Mouse (Mus musculus) megakaryocyte, embryonic 14.5 days (primary cell): ENCODE results near the gene Oxa1l. TPM values are rescaled to one million over a fixed set of nuclear protein-coding genes. Genes with fewer than 3 reads are reported as not detected.

Experiments used
- H3K27me3 ChIP-seq: replicated peaks from 2 replicates; pipeline ENCODE3; 2012; ENCODE audit warnings: inconsistent platforms
- H3K36me3 ChIP-seq: replicated peaks from 2 replicates; pipeline ENCODE3; 2012; ENCODE audit warnings: low read length, inconsistent platforms, mixed read lengths
- H3K4me1 ChIP-seq: 2 replicates; pipeline ENCODE4 v1.6.1; 2012; ENCODE audit warnings: inconsistent platforms
- H3K4me3 ChIP-seq: replicated peaks from 2 replicates; pipeline ENCODE3; 2012; ENCODE audit warnings: moderate library complexity, mild to moderate bottlenecking, inconsistent platforms
- H3K9me3 ChIP-seq: 2 replicates; pipeline ENCODE4 v1.6.1; 2012; ENCODE audit warnings: inconsistent platforms
- FLI1 ChIP-seq: IDR thresholded peaks from 2 replicates; pipeline ENCODE4 v1.6.1; 2012; ENCODE audit warnings: low read length, inconsistent platforms, mixed read lengths
- GATA1 ChIP-seq: IDR thresholded peaks from 3 replicates; pipeline ENCODE4 v1.6.1; 2012; ENCODE audit warnings: mixed read lengths, low read length, inconsistent platforms, borderline replicate concordance
- polyA plus RNA-seq: library from polyadenylated mRNA; stranded (reverse); fragments of >175 nt; gene quantifications from 2 replicates; pipeline ENCODE4 v1.2.3, GENCODE M21; 2012; ENCODE audit warnings: low replicate concordance; ENCODE audit not compliant: insufficient read depth

The Oxa1l gene
- polyA plus RNA-seq, 1 experiment, result 55.2 TPM

DNA sequence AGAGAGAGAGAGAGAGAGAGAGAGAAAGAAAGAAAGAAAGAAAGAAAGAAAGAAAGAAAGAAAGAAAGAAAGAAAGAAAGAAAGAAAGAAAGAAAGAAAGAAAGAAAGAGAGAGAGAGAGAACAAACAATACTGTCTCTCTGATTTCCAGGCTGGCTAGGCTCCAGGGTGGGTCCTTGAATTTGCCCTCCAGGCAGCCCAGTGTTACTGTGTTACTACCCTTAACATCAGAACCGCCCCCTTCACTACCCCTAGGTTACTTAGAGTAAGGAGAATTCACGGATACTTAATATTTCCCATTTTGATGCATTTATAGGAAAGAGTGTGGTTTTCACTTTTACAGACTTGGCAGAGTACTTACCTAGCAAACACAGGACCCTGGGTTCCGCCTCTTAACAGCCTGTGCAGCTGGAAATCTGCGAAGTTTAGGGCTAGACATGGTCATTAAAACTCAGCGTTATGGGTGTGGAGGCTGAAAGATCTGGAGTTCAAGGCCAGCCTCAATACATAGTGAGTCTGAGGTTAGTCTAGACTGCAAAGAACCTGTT is 55.7 kb downstream of the Oxa1l start:
- Histone ChIP-seq H3K4me1 (peaks cover 30% of the 10 kb centered on the region), H3K9me3 (no peaks in the 10 kb centered on the region), H3K27me3 (no peaks in the 10 kb centered on the region), H3K4me3 (no peak overlapping the region), H3K36me3 (no peaks in the 10 kb centered on the region)
- TF ChIP-seq FLI1 (no peak), GATA1 (no peak)

DNA sequence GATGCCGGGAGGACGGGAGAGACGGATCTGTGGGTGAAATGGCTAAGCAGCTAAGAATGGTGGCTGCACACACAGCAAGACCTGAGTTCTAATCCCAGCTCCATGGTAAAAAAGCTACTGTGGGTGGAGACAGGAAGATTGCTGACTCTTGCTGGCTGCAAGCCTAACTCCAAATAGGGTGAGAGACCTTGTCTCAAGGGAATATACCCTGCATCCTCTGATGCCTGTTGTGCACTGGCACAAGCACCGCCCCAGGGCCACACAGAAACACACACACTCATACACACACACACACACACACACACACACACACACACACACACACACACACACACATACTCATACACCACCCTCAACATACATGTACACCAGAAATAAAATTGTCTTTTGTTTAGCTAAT is 56.2 kb downstream of the Oxa1l start:
- Histone ChIP-seq H3K9me3 (no peaks in the 10 kb centered on the region), H3K36me3 (no peaks in the 10 kb centered on the region)
- TF ChIP-seq FLI1 (no peak), GATA1 (no peak)

DNA sequence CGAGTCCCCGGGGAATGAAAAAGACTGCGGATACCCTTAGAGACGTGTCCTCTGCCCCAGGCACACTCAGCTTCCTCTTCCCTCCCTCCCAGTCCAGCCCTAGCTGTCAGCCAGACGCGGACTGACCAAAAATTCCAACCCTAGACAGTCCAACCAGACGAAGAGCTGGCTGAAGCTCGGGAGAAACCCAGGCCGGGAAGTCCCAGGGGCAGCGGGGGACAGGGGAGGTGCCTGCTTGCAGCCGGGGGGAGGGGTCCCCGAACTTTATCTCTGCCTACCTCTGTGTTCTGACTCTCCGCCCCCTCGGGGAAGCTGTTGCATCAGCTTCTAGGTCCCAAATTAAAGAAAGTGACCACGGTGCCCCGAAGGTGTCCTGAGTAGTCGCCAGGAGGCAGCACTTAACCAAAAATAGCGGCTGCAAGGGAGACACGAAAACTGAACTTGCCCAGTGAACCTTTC is 57.0 kb downstream of the Oxa1l start, which contains the start of gene Slc7a7:
Gene Slc7a7, minus strand, starts transcription at position 158 of the 459 bp plus-strand sequence.
- no peaks in the 10 kb centered on the region for H3K27me3 ChIP-seq
- no peaks in the 10 kb centered on the region for H3K36me3 ChIP-seq
- no peaks in the 10 kb centered on the region for H3K9me3 ChIP-seq
- TF ChIP-seq FLI1, result no peak
- TF ChIP-seq GATA1, result no peak
- H3K4me1 ChIP-seq, result peaks cover 30% of the 10 kb centered on the region
- H3K4me3 ChIP-seq, result no peak within 1 kb of the TSS

More for the DNA sequence above, 56.2 kb downstream of the Oxa1l start:
- no peaks in the 10 kb centered on the region for H3K27me3 ChIP-seq
- H3K4me1 ChIP-seq, result peaks cover 30% of the 10 kb centered on the region
- H3K4me3 ChIP-seq, result no peak overlapping the region

Other genes with a start within 250 kb of the Oxa1l start
- gene Dad1, start 106.7 kb upstream of the Oxa1l start, polyA plus RNA-seq, result 15.0 and 54.8 TPM in 2 replicates
- gene Abhd4, start 106.6 kb upstream of the Oxa1l start, polyA plus RNA-seq, result 17.3 and 19.7 TPM in 2 replicates
- not detected in 2 replicates for gene Olfr49, start 75.9 kb upstream of the Oxa1l start, polyA plus RNA-seq
- gene Slc7a7, start 56.9 kb downstream of the Oxa1l start, polyA plus RNA-seq, result 1.6 TPM in 1 of 2 replicates, not detected in the other
- gene Mrpl52, start 66.1 kb downstream of the Oxa1l start, polyA plus RNA-seq, result 822 and 954 TPM in 2 replicates
- 2.3 and 20.3 TPM in 2 replicates for gene Mmp14, start 70.8 kb downstream of the Oxa1l start, polyA plus RNA-seq
- gene Lrp10, start 103.3 kb downstream of the Oxa1l start, polyA plus RNA-seq, result 312 and 469 TPM in 2 replicates
- 0.30 and 2.1 TPM in 2 replicates for gene Rem2, start 115.3 kb downstream of the Oxa1l start, polyA plus RNA-seq
- gene Prmt5, start 156.7 kb downstream of the Oxa1l start, polyA plus RNA-seq, result 45.3 and 47.2 TPM in 2 replicates
- 1.1 and 21.3 TPM in 2 replicates for gene Haus4, start 193.8 kb downstream of the Oxa1l start, polyA plus RNA-seq
- gene Ajuba, start 216.7 kb downstream of the Oxa1l start, polyA plus RNA-seq, result 1.0 and 2.6 TPM in 2 replicates
- 13.3 and 53.7 TPM in 2 replicates for gene 4931414P19Rik, start 245.2 kb downstream of the Oxa1l start, polyA plus RNA-seq